Mouse (Mus musculus) heart, adult 2 months (tissue): Measurements from ENCODE around the gene 4930579F01Rik. TPM values are rescaled to one million over a fixed set of nuclear protein-coding genes. Genes with fewer than 3 reads are reported as not detected.
A peak's percentile ranks its signal among the peaks of the same experiment; 100 is the strongest.

Source experiments
- DNase-seq, 2 experiments: peaks; one replicate each; pipeline ENCODE4 v3.0.0; 2021
- H3K27ac ChIP-seq: fragments of 200-600 bp; 2 replicates; pipeline ENCODE4 v1.8.1; 2022
- H3K27me3 ChIP-seq: fragments of 200-500 bp; 2 replicates; pipeline ENCODE4 v1.6.1; 2012; ENCODE audit warnings: mild to moderate bottlenecking, low read length, inconsistent platforms, mixed read lengths; ENCODE audit not compliant: control insufficient read depth, insufficient read depth
- H3K36me3 ChIP-seq: fragments of 200-500 bp; 2 replicates; pipeline ENCODE4 v1.6.1; 2012; ENCODE audit warnings: low read length, inconsistent platforms; ENCODE audit not compliant: control insufficient read depth, insufficient read depth
- H3K4me1 ChIP-seq: fragments of 200-500 bp; 2 replicates; pipeline ENCODE4 v1.6.1; 2011; ENCODE audit warnings: low read length; ENCODE audit not compliant: control insufficient read depth, insufficient read depth
- H3K4me3 ChIP-seq: fragments of 200-600 bp; 2 replicates; pipeline ENCODE4 v1.8.1; 2022
- H3K79me2 ChIP-seq: fragments of 200-500 bp; replicated peaks from 2 replicates; pipeline ENCODE4 v1.6.1; 2012; ENCODE audit warnings: mild to moderate bottlenecking, inconsistent platforms, low read length, moderate library complexity, mixed read lengths; ENCODE audit not compliant: control insufficient read depth, insufficient read depth
- H3K9ac ChIP-seq: fragments of 200-500 bp; 2 replicates; pipeline ENCODE4 v1.6.1; 2012; ENCODE audit warnings: low read depth, mild to moderate bottlenecking, control low read depth, inconsistent platforms, low read length, mixed read lengths
- CTCF ChIP-seq: fragments of 200-600 bp; IDR thresholded peaks from 2 replicates; pipeline ENCODE4 v1.8.1; 2022; ENCODE audit warnings: antibody characterized with exemption, mild to moderate bottlenecking, moderate library complexity
- EP300 ChIP-seq: fragments of 200-500 bp; IDR thresholded peaks from 2 replicates; pipeline ENCODE4 v1.6.1; 2011; ENCODE audit warnings: low read depth, low read length, control low read depth; ENCODE audit not compliant: insufficient read depth
- POLR2A ChIP-seq: fragments of 200-500 bp; IDR thresholded peaks from 2 replicates; pipeline ENCODE4 v1.6.1; 2011; ENCODE audit warnings: mild to moderate bottlenecking, low read depth, low read length, control low read depth; ENCODE audit not compliant: insufficient read depth
- WGBS: fragments of 180-500 bp; shearing (Covaris S2); methylation state at CpG from one replicate; pipeline ENCODE4 v1.1.7; 2018; 5-methylcytosine and 5-hydroxymethylcytosine counted together
- intact Hi-C: fragments of 180-260 bp; cut with DNase I; formaldehyde crosslinking; loops from one replicate; pipeline ENCODE4 v1.15.1; 2025
- polyA plus RNA-seq: library from polyadenylated mRNA; depleted of rRNA; stranded (reverse); fragments of >200 nt; gene quantifications from 2 replicates; pipeline ENCODE4 v1.2.3, GENCODE M21; 2012
- total RNA-seq, 2 experiments: library from RNA; stranded (reverse); gene quantifications; 2 replicates each; pipeline ENCODE4 v1.2.3; 2021

Gene 4930579F01Rik
- total and polyA plus RNA-seq, 3 experiments = 0.06 TPM; not detected in 2

DNA sequence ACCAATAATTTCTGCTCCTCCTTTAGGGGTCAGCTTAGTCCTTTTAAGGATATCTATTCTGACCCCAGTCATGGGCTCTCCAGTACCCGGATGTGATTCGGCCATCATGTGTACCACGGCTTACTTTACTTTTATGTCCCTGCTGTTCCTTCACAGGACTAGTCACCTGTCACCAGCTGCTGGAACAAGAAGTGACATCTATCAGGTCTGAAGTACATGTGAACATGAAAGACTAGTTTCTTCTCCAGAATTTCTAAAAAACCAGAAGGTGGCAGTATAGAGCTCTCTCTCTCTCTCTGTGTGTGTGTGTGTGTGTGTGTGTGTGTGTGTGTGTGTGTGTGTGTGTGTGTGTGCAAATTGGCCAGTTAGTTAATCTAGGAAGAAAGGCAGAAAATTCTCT is 46.8 kb upstream of the 4930579F01Rik start:
- 80% methylated on average over 3 of the region's 3 CpGs for WGBS

DNA sequence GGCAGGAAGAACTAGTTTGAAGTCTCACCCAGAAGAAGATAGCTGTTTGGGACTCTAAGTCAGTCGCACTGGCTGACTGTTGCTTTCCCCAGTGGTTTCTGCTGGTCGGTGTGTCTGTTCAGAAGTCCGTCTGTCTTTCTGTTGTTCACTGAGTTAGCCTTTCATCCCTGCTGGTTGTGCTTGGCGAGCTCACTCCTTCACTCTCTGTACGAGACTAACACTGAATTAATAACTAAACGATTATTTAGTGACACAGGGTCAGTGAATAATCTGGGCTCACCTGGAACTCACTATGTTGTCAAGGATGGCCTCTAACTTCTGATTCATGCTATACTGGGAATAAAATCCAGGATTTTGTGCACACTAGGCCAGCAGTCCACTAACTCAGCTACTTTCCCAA is 45.8 kb upstream of the 4930579F01Rik start:
- intact Hi-C loops = loop anchor here (5.0 kb wide), 1 partner anchor 193 kb away; no protein-coding TSS in a partner anchor
- Histone ChIP-seq H3K9ac (no peak overlapping the region), H3K27ac (no peak overlapping the region), H3K4me1 (peaks cover 2% of the 10 kb centered on the region), H3K79me2 (no peaks in the 10 kb centered on the region), H3K27me3 (no peaks in the 10 kb centered on the region), H3K36me3 (no peaks in the 10 kb centered on the region), H3K4me3 (no peak overlapping the region)
- 84% methylated on average over 6 of the region's 6 CpGs for WGBS
- DNase-seq = no peak
- TF ChIP-seq CTCF = no peak
- no peak for TF ChIP-seq EP300
- no peak for TF ChIP-seq POLR2A

More for the DNA sequence above, 46.8 kb upstream of the 4930579F01Rik start:
- Histone ChIP-seq H3K36me3 (no peaks in the 10 kb centered on the region), H3K4me1 (peaks cover 2% of the 10 kb centered on the region), H3K79me2 (no peaks in the 10 kb centered on the region), H3K27ac (no peak overlapping the region), H3K4me3 (no peak overlapping the region), H3K27me3 (no peaks in the 10 kb centered on the region), H3K9ac (no peak overlapping the region)
- TF ChIP-seq CTCF = peak; percentile 47
- no peak for TF ChIP-seq POLR2A
- intact Hi-C loops = loop anchor here (2.0 kb wide), 2 partner anchors 64 to 164 kb away; no protein-coding TSS in a partner anchor
- DNase-seq = peak in 1 of 2 experiments; percentile 12

DNA sequence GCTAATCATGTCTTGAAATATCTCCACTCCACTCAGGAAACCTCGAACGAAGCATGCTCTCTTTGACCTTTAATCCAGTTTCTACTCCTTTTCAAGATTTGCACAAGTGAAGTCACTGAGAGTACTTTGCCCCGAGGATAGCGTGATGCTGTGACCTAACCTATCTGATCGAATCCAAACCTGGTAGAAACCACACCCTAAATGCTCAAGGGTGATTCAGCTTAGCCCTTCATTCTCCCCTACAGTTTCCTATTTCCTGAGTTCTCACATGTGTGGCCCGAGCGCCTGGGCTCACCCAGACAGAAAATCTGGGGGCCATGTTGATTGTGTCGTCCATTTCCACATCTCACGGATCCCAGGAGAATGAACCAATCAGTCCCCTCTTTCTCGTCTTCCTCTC is 44.4 kb upstream of the 4930579F01Rik start:
- intact Hi-C loops = loop anchor here (5.0 kb wide), 1 partner anchor 194 kb away; no protein-coding TSS in a partner anchor
- no peak for DNase-seq
- 60% methylated on average over 10 of the region's 10 CpGs for WGBS

DNA sequence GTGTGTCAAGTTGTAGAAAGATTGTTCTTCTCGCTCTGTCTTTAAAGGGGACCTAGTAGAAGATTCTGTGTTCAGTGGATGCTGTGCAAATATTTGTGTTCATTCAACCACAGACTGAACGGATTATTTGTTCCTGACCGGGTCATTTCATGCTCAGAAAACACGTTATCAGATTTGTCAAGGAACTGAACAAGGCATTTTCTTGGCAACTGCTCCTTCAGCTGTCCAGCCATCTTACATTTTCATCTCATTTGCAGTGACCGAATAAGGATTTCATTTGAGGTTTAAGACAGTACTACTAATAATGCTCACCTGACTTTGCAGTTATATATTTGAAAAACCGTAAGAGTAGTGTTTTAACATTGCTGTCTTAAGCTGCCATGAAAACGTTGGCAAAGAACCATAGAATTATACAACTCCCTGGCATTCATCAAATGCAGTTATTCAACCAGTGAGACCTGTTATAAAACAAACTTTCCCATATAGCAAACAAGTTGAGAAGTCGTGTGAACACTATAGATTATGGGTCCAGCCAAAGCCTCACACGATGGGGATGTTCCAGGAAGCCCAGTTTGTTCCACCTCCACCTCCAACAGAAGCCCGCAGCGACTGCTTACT is 43.0 kb upstream of the 4930579F01Rik start:
- no peak for DNase-seq
- no peak overlapping the region for H3K9ac ChIP-seq
- H3K27ac ChIP-seq = no peak overlapping the region
- no peaks in the 10 kb centered on the region for H3K36me3 ChIP-seq
- no peaks in the 10 kb centered on the region for H3K79me2 ChIP-seq
- WGBS = 77% methylated on average over 11 of the region's 11 CpGs
- peaks cover 2% of the 10 kb centered on the region for H3K4me1 ChIP-seq
- TF ChIP-seq EP300 (no peak), POLR2A (no peak), CTCF (no peak)
- no peak overlapping the region for H3K4me3 ChIP-seq
- intact Hi-C loops = loop anchor here (5.0 kb wide), 1 partner anchor 196 kb away; no protein-coding TSS in a partner anchor
- H3K27me3 ChIP-seq = no peaks in the 10 kb centered on the region

More for the DNA sequence above, 44.4 kb upstream of the 4930579F01Rik start:
- Histone ChIP-seq H3K27ac (no peak overlapping the region), H3K4me1 (peaks cover 2% of the 10 kb centered on the region), H3K27me3 (no peaks in the 10 kb centered on the region), H3K79me2 (no peaks in the 10 kb centered on the region), H3K36me3 (no peaks in the 10 kb centered on the region), H3K9ac (no peak overlapping the region), H3K4me3 (no peak overlapping the region)
- TF ChIP-seq CTCF = no peak
- TF ChIP-seq POLR2A = no peak
- TF ChIP-seq EP300 = no peak

DNA sequence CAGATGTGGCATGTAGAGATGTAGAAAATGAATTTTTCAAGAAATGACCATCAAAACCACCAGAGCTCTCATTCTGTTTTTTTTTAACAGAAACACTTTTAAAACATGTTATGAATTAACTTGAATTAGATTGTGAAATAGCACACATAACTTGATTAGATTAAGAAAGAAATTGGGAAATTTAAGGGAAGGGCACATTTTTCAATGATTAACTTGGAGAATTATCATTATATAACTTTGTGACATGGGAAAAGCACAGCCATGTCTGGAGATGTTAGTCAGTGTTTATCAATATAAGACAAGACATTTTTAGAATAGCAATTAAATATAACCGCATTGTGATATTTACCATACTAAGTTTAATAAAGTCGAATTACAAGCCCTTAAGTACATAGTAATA is 37.9 kb upstream of the 4930579F01Rik start:
- intact Hi-C loops = no loop called here
- no peak for DNase-seq
- Histone ChIP-seq H3K9ac (no peak overlapping the region), H3K4me1 (no peaks in the 10 kb centered on the region), H3K4me3 (no peak overlapping the region), H3K27ac (no peak overlapping the region), H3K79me2 (no peaks in the 10 kb centered on the region), H3K27me3 (no peaks in the 10 kb centered on the region), H3K36me3 (no peaks in the 10 kb centered on the region)
- 75% methylated on average over 2 of the region's 2 CpGs for WGBS
- TF ChIP-seq EP300 (no peak), CTCF (no peak), POLR2A (no peak)

DNA sequence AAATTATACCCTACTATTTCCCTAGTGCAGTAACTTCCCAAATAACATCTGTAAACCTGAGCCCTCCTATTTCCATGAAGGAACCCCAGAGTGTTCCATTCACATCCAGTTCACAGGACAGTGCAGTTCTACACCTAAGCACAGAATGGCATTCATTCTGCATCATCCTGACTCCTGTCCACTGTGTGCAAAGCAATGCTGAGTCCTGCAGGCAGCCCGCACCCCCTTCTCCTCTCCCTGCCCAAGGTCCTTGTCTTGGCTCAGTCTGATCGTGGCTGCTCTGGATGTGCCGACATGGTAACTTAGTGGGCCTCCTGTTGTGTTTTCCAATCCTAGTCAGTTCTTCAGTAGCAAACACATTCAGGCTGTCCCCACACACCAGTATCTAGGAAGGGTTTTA is 36.6 kb upstream of the 4930579F01Rik start:
- intact Hi-C loops = no loop called here
- Histone ChIP-seq H3K4me1 (no peaks in the 10 kb centered on the region), H3K4me3 (no peak overlapping the region), H3K36me3 (no peaks in the 10 kb centered on the region), H3K27ac (no peak overlapping the region), H3K27me3 (no peaks in the 10 kb centered on the region), H3K79me2 (no peaks in the 10 kb centered on the region), H3K9ac (no peak overlapping the region)
- DNase-seq = no peak
- no peak for TF ChIP-seq CTCF
- no peak for TF ChIP-seq EP300
- no peak for TF ChIP-seq POLR2A
- 88% methylated on average over 3 of the region's 3 CpGs for WGBS
